Mouse (Mus musculus) heart, postnatal 4 days (tissue): Measurements from ENCODE around the gene Mrln. TPM values are rescaled to one million over a fixed set of nuclear protein-coding genes. Genes with fewer than 3 reads are reported as not detected.
"Not testable (repeated sequence)": the region's sequence is repeated elsewhere in the genome, so short reads cannot be mapped to it uniquely, and the experiment has no call there.

Experiments
- DNase-seq: peaks from one replicate; pipeline ENCODE4 v3.0.0; 2021
- total RNA-seq, 2 experiments: library from RNA; stranded (reverse); gene quantifications; 2 replicates each; pipeline ENCODE4 v1.2.3; 2021

Gene Mrln
- total RNA-seq, 2 experiments from 2014 or later: 0.71 to 0.92 TPM

DNA sequence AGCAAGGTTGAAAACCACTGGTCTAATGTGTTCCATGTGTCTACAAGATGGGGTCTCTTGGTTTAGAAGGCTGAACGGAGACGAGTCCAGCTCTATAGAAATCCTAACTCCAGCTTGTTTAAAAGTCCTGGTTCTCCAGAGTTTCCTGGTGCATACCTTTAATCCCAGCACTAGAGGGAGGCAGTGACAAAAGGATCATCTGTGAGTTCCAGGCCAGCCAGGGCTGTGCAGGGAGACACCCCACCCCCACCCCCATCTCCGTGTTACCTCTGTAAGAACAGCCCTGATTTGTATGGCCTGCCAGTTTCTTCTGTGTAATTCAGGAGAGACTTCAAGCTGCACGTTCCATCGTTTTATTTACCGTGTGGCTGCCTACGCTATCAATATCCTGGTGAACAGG lies 8.7 kb upstream of the Mrln start:
- DNase-seq: no peak

DNA sequence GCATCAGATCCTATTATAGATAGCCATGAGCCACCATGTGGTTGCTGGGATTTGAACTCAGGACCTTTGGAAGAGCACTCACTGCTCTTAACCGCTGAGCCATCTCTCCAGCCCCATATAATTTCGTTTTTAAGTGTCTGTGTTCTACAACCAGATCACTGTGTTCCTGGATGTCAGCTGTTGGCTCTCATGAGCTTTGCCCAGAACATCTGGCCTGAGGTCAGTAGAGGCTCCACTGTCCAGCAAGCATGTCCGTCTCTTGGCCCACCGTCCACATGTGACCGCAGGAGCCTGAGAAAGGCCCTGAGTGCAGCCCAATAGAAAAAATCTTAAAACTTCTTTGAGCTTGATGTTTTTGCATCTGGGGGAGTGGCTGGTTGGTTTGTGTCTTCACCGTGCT lies 7.8 kb upstream of the Mrln start:
- DNase-seq: no peak

DNA sequence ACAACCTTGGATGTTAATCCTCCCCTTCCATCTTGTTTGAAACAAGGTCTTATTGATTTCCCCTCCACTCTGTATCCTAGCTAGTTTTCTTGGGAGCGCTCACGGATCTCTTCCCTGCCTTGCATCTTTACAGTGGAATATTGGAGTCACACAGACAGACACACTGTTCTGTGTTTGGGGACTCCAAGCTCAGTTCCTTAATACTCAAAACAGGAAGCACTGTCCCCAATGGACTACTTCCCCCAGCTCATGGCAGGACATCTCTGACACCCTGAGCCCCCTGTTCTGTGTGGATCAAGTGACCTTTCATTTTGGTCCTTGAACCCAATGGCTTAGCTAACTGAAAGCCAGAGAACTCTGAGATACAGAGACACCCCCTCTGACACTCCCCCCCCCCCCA lies 6.9 kb upstream of the Mrln start:
- no peak for DNase-seq

DNA sequence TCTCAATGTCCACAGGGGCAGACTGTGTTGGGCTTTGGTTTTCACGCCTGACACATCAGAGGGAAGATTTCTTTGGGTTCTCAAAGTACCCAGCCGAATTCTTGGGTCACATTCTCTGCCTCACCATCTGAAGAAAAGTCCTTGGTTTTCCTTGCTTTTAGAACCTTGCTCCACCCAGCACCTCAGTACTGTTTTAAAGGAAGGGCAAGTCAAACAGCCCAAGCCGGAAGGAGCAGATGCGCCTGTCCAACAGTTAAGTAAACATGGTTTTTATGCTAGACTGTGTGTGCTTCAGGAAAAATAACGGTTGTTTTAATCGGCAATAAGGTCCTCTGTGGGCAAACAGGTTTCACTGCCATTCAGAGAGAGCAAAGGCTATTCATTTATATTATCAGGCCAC lies 6.5 kb upstream of the Mrln start:
- DNase-seq: no peak

DNA sequence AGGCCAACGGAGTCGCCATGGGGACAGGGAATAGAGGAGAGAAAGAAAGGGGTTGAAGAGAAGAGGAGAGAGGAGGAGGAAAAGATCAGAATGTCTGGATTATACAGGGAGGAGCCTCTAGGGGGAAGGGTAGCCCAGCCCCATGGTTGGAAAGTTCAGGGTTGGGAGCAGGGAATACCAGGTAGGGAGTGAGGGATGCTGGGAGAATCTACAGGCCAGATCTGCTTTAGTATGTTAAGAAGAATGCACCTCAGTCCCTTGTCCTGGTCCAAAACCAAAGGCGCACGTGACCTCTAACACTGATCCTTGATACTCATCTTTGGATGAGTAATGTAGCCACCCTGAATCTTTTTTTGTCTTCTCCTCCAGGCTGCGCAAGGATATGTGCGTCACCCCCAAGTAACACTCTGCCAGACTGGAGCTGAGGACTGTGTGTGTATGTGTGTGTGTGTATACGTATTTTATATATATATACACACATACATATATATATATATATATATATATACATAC lies 5.5 kb upstream of the Mrln start:
- DNase-seq: no peak

DNA sequence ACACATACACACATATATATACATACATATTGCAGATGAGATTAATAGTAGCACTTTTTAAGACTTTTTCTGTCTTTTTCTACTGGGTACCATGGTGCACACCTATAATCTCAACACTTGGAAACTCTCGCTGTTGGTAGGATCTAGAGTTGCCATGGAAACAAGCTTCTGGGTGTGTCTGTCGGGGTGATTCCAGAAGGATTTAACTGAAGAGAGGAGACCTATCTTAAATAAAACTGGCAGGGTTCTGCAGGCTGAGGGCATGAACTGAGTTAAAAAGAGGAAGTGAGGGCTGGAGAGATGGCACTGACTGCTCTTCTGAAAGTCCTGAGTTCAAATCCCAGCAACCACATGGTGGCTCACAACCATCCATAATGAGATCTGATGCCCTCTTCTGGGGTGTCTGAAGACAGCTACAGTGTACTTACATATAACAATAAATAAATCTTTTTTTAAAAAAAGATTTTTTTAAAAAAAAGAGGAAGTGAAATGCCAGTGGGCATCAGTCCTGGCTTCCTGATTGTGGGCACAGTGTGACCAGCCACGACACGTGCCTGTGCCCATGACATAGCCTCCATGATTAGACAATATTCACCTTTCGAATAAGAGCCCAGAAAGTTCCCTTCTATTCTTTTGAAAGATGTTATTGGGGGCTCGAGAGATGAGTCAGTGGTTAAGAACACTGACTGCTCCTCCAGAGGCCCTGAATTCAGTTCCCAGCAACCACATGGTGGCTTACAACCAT lies 4.8 kb upstream of the Mrln start:
- DNase-seq: no peak

DNA sequence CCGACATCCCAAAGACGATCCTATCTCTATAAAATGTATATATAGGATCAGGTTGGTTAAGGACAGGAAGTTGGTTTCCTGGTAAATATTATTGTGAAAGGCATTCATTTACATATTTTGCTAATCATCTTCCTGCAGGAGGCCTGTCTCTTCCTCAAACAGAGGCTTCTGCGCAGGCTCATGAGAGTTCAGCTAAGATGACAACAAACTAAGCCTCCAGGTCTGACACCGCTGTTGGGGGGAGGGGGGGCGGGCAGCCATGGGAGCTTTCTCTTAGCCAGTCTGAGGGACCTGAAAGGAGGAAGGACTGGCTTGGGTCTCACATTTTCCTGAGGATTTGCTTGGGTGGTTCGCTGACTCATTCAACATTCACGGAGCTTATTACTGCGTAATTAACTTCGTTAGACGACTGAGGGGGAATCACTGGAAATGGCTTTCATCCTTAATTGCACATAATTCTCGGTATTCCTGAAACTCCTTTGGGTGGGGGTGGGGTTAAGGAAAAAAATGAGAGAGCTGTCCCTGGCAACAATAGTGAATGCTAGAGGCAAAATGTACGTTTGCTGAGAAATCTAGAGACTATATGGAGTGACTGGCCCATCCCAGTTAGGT lies 3.5 kb upstream of the Mrln start:
- DNase-seq: no peak

DNA sequence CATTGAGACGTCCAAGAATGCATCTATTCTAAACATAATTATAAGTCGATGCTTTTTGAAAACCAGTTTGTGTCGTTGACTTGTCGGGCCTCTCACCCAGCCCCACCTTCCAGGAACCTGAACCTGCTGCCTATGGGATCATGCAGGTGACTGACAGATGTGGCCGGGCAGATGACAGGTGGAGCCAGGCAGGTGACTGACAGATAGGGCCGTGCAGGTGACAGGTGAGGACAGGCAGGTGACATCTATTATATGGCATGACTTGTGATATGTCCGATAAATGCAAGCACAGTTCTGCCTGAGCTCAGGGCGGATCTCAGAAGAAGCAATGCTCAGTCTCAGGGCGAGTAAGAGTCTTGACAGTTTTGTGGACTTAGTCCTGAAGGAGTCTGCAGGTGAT lies 6.8 kb downstream of the Mrln start:
- no peak for DNase-seq

DNA sequence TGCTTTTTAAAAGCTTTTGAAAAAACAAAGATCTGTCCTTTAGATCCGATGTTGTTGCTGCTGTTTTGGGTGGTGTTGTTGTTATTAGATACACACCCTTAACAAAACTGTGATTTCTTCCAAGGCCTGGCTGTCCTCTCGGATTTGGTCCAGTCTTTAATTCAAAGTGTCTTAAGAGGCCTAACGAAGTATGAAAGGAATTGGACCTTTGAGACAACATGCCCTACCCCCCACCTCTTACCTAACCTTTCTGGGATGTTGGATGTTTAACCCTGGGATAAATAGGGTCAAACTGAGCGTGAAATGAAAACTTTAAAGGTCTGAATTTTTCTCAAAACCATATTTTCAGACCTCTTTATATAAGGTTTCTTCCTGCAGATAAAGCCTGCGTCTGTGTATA lies 16.5 kb downstream of the Mrln start:
- DNase-seq: no peak

DNA sequence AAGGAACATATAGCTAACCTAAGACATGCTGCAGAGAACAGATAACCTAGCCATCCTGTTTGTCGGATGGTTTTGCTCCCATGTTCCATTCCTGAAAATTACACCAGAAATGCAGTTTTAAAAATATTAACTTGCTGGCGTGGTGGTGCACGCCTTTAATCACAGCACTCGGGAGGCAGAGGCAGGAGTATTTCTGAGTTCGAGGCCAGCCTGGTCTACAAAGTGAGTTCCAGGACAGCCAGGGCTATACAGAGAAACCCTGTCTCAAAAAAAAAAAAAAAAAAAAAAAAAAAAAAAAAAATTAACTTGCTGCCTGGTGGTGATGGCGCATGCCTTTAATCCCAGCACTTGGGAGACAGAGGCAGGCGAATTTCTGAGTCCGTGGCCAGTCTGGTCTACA lies 17.8 kb downstream of the Mrln start:
- DNase-seq: not testable (repeated sequence)

DNA sequence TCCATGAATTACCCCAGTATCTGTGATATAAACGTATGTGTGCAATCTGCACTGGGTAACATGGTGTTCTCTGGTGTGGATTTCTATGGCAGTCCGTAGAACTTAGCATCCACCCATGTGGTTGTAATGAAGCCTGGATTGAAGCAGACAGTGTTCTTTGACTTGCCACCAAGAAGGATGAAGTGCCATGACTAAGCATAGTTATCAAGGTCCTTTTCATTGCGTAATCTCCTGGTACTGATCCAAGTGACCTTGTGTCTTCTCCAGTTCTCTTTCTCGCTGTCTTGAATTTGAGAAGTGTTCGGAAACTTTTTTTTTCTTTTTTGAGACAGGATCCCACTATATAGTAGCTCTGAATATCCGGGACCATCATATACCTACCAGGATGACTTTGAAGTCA lies 20.1 kb downstream of the Mrln start:
- no peak for DNase-seq

DNA sequence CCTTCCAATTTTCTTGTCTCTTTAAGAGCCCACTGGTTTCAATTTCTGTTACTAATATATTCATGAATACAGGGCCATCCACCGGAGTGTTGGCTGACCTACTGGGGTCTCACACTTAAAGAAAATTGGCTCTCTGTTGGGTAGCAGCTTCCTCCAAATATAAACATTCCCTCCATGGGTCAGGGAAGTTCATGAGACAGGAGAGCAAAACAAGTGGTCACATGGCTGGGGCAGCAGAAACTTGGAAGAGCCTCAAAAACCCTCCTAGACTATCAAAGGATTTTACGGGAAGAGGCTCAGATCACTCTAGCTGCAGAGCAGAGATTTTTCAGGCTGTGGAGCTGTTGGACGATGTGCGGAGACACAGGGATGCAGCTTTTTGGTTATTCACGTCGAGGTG lies 21.3 kb downstream of the Mrln start:
- DNase-seq: no peak

DNA sequence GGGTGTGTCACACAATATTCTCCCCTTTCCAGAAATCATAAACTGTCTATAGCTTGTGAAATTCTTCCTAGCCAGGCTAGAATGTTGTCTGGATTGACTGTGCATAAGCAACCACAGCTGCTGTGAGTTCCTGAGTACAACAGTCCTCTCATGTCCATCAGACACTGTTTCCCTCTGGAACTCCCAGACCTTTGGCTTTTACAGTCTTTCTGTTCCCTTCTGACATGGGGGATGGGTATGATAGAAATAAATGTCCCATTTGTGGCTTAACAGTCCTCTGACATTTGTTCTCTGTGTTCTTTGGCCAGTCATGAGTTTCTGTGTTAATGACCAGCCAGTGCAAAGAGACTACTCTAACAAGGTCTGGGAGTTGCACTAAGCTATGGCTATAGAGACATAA lies 22.1 kb downstream of the Mrln start:
- no peak for DNase-seq

DNA sequence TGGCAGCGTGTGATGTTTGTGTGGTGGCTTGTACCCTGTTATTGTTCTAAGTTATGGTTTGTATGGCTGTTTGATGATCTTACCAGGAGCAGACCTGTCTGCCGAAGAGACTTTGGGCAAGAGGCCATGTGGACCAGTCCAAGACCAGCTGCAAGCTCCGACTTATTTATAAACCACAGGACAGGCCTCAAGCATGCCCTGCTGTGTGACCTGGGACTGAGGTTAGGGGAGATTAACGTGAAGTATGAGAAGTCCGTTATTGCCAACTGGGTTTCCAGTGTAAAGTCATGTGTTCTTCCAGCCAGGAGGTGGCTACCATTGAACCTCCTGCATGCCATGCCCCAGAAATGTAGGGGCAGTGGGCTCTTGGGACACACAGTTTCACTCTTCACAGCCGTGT lies 25.9 kb downstream of the Mrln start:
- peak; percentile 19 for DNase-seq

DNA sequence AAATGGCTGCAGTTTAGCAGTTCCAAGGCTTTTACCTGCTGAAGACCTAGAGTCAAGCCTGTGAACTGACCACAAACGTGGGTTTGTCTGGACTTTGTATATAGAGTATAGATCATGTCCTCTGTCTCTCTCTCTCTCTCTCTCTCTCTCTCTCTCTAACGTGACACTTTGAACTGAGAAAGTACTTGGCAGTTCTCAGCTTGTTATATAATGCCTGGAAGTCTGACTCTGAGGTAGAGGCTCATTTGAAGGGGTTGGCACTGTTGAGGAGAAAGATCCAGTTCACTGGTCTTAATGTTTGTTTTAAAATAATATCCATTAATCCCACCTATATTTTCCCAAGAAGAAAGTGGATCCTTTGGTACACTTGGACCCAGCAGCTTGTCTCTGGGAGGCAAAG lies 33.5 kb downstream of the Mrln start:
- no peak for DNase-seq

DNA sequence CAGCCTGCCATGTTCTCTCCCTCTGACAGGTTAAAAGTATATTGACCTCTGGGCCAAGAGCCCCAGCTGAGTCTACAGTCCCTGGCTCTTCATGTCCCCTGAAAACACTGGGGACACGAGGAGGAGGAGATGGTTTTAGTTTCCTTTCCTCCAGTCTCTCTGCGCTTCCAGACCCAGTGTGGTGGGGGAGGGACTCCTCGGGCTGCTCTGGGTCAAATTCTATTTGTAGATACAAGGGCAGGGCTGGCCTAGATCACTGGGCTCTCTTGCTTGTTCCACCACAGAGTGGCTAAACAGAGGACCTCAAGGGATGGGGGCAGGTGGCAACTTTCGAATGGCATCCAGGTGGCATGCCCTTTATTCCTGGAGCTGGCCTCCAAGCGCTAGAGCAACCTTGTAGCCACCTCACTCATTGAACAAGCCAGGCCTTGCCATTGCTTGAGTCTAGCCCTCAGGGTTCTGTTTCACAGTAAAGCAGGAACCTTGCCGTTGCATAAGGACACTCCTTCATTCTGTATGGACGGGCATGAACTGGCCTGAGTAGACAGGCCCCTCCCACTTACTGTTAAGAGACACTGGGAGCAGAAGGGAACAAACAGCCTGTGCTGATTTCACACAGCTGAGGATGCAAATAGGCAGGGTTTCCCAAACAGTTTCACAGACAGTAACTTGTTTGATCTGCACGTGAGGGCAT lies 38.4 kb downstream of the Mrln start:
- no peak for DNase-seq

DNA sequence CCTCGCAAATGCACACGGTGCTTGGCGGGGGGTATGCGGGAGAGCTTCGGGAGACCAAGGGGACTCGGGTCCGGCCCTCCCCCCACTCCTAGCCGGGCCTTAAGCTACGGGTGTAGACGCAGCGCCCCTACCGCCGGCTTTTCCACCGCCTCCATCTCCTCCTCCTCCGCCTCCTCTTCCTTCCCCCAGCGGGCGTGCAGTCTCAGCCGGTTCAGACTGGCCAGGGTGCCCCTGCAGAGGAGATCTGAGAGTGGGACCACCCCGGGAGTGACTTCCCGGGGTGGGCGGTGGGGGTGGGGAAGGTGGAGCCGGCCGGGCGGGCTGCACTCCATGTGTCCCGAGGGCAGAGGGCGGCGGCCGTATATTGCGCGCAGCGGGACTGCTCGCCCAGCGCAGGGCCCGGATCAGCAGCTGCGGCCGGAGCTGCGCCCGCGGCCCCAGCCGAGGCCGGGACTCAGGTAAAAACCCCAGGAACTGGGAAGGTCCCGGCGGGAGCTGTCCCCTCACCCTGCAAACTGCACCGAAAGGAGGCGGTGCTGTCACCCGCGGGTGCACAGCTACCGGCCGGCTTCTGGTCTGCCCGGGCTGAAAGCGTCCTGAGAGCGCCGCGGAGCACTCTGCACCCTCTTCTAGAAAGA lies 40.6 kb downstream of the Mrln start, which contains the start of gene Slc16a9:
Gene Slc16a9, plus strand, starts transcription at position 180 of the 638 bp plus-strand sequence.
- peak; percentile 72 for DNase-seq

DNA sequence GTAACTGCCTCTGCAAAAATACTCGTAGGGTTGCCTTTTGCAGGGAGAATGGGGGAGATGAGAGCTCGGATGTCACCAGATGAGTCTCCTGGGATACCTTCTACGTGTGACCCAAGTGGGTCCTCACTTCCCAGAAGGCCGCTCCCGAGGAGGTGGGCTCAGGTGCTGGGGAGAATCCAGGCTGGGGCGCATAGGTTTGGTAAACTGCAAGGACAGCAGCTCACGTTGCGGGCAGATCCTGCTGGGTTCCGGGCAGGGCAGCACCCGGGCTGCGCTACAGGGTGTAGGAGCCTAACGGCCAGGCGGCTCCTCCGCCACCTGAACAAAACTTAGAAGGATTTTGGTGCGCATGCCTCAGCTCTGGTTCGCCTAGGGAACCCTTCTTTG lies 41.1 kb downstream of the Mrln start:
- DNase-seq: peak; percentile 20

DNA sequence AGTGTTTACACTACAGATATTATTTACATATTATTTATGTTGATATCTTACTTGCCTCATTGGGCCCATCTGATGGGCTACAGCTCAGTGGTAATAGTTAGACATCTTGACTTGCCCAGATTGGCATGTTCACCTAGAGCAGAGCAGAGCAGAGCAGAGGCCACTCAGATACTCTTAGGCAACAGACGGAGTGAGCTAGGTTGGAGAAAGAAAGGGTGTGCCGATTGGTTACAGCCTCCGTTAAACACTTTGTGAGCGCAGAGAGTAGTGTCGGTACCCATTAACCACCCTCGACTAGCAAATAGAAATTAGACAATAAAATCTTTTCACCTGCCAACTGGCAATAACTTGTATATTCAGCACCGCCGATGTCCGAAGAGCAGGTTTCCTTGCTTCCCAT lies 41.6 kb downstream of the Mrln start:
- no peak for DNase-seq

DNA sequence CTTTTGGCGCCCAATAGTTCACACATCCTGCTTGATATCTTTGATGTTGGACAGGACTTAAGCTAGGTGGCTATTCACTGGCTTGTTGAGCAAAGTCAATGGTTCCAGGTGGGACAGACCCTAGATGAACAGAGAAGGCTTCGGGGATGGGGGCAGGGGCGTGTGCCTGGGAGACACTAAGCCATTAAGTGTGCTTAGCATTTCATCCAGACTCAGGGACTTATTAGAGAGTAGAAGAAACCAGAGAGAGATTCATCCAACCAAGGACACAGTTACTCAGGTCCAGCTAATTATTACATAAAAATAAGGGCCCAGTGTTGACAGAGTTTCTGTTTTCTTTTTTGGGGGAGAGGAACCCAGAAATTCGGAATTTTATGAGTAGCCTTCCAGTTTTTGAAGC lies 45.9 kb downstream of the Mrln start:
- DNase-seq: no peak

DNA sequence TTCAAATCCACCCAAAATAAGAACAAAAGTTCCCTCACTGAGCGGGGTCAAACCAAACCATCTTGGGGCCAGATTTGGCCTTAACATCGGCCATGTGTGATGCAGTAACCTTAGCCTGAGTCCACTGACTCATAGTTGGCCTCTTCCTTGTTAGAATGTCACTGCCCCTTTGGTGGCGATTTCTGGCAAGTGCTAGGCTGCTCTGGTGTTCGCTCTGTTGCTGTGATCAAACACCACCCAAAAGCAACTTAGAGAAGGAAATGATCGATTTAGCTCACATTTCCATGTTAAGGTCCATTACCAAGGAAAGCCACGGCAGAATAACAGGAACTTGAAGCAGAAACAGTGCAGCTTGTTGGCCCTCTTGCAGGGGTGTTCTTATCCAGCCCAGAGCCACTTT lies 46.3 kb downstream of the Mrln start:
- no peak for DNase-seq

DNA sequence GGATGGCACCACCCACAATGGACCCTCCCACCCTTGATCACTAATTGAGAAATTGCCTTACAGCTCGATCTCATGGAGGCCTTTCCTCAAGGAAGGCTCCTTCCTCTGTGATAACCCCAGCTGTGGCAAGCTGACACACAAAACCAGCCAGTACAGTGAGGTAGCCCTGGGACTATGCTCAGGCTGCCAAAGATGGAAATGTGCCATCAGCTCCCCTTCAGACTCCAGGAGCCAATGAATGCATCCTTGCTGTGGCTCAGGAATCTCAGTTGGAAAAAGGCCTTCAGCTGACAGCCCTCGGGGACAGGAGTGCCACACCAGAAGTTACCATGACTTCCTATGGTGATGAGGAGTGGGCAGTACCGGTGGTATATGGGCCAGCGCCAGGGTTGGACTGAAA lies 50.2 kb downstream of the Mrln start:
- no peak for DNase-seq

DNA sequence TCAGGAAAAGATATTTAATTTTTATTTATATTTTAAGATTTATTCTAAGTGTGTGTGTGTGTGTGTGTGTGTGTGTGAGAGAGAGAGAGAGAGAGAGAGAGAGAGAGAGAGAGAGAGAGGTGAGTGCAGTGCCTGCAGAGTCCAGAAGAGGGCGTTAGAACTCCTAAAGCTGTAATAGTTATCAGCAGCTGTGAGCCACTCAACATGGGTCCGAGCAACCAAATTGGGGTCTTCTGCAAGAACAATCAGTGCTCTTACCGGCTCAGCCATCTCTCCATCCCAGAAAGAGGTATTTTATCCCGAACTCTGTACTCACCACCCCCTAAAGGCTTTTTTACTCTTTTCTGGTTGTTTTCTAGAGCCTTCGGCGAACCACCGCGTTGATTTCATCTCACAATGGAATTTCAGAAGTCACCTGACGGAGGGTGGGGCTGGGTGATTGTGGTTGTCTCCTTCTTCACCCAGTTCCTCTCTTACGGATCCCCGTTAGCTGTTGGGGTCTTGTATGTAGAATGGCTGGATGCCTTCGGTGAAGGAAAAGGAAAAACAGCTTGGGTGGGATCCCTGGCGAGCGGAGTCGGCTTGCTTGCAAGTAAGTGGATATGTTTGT lies 51.2 kb downstream of the Mrln start:
- DNase-seq: no peak
